Comparison of ENCODE assay signal across 8 mouse cellular contexts in the genomic region with DNA sequence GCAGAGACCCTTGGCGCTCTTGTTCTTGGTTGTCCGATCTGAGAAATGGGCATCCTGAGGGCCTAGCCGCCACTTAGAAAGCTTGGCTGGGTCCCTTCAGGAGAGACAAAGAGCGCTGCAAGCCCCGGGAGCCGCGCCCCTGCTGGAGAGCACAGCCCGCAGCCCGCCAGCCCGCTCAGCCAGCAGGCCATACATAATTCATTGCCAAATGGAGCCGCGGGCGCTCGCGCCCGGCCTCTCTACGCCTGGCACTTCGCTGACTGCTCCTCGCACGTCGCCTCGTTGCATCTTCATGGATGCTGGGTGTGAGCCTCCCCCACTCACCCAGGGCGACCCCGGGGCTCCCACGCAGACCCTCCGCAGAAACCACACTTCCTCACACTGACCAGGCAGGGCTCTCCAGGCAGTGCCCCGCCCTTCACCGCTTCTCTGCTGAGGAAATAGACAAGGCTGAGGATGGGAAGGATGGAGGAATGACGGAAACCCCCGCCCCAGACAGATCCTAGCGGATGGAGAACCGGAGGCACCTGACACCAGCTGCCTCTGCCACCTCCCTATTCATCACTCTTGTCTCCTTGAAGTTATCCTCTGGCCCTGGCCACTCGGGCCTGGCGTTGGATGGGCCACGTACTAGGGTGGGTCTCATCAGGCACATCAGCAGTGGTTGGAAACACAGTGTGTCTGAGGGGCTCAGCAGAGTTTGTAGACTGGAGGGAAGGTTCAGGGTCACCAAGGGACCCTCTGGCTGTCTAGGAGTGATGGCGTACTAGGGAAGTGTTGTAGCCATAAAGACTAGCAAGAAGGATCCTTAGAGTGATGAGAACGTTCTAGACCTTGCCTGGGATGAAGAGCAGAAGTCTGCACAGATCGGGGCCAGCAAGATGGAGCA.
DNase-seq lines count a peak whose midpoint lies in the region; ATAC-seq and TF ChIP-seq lines count a peak whose summit lies in the region.

No protein-coding gene starts in this region.

- no peak overlapping the region for H3K9ac ChIP-seq in embryonic facial prominence, embryonic 15.5 days
- peak overlapping the region; percentile 59 for H3K9ac ChIP-seq in intestine, embryonic 15.5 days
- H3K9ac ChIP-seq in stomach, postnatal 0 days (ENCODE audit: low read length), result peak overlapping the region; percentile 61

- DNase-seq in layer of hippocampus, adult 2 months (ENCODE audit: low spot score in 2 of 2), result no peak
- DNase-seq in layer of hippocampus, adult 8-10 months (ENCODE audit: low spot score in 2 of 2), result no peak
- peak; percentile 68 for DNase-seq in brain, adult 2 months (ENCODE audit: low read depth, low spot score)
- peak; percentile 73 for DNase-seq in lung, postnatal 10 days
- peak; percentile 61 for DNase-seq in stomach, postnatal 0 days (ENCODE audit: low spot score)
- DNase-seq in urinary bladder, postnatal 36 days (ENCODE audit: low spot score in 2 of 2), result no peak

- ATAC-seq in embryonic facial prominence, embryonic 15.5 days (ENCODE audit: insufficient number of reproducible peaks, low FRiP score, low TSS enrichment, low read depth), result no peak
- ATAC-seq in intestine, embryonic 15.5 days, result peak; percentile 63
- ATAC-seq in stomach, postnatal 0 days (ENCODE audit: low FRiP score, low TSS enrichment), result 0 out of 2 replicates have a peak, but pooled peaks have one; percentile 38

- H3K4me3 ChIP-seq in layer of hippocampus, adult 2 months, result peak overlapping the region; percentile 8; the same call in 1 of the 2 replicates
- H3K4me3 ChIP-seq in embryonic facial prominence, embryonic 15.5 days (replicated peaks), result peak overlapping the region; percentile 26
- H3K4me3 ChIP-seq in intestine, embryonic 15.5 days (replicated peaks), result peak overlapping the region; percentile 29
- peak overlapping the region; percentile 22 for H3K4me3 ChIP-seq in stomach, postnatal 0 days (ENCODE audit: low read depth, low read length)

- peak; percentile 64 for TF ChIP-seq CTCF in layer of hippocampus, adult 2 months (conservative IDR thresholded peaks at IDR 0.05)
- peak; percentile 59 for TF ChIP-seq CTCF in stomach, postnatal 0 days (IDR thresholded peaks at IDR 0.05; ENCODE audit: low read depth)

- peak overlapping the region; percentile 76 for H3K27ac ChIP-seq in layer of hippocampus, adult 2 months
- peak overlapping the region; percentile 44; the same call in 1 of the 2 replicates for H3K27ac ChIP-seq in embryonic facial prominence, embryonic 15.5 days (replicated peaks)
- peak overlapping the region; percentile 73 for H3K27ac ChIP-seq in intestine, embryonic 15.5 days
- H3K27ac ChIP-seq in stomach, postnatal 0 days (replicated peaks), result peak overlapping the region; percentile 35; the same call in 1 of the 2 replicates

- peaks cover 51% of the 10 kb centered on the region for H3K4me1 ChIP-seq in embryonic facial prominence, embryonic 15.5 days
- peaks cover 48% of the 10 kb centered on the region for H3K4me1 ChIP-seq in intestine, embryonic 15.5 days (replicated peaks)
- peaks cover 16% of the 10 kb centered on the region; the same call in 1 of the 2 replicates for H3K4me1 ChIP-seq in stomach, postnatal 0 days (replicated peaks; ENCODE audit: control insufficient read depth, insufficient read depth)

- H3K27me3 ChIP-seq in embryonic facial prominence, embryonic 15.5 days, result no peaks in the 10 kb centered on the region
- no peaks in the 10 kb centered on the region for H3K27me3 ChIP-seq in intestine, embryonic 15.5 days (replicated peaks)
- no peaks in the 10 kb centered on the region for H3K27me3 ChIP-seq in stomach, postnatal 0 days (ENCODE audit: control insufficient read depth, insufficient read depth, low read length)

- no peaks in the 10 kb centered on the region for H3K9me3 ChIP-seq in embryonic facial prominence, embryonic 15.5 days (replicated peaks)
- no peaks in the 10 kb centered on the region for H3K9me3 ChIP-seq in intestine, embryonic 15.5 days
- H3K9me3 ChIP-seq in stomach, postnatal 0 days (ENCODE audit: control insufficient read depth, low read length), result no peaks in the 10 kb centered on the region

- TF ChIP-seq EP300 in stomach, postnatal 0 days (optimal IDR thresholded peaks at IDR 0.05), result no peak

- H3K36me3 ChIP-seq in embryonic facial prominence, embryonic 15.5 days, result no peaks in the 10 kb centered on the region
- H3K36me3 ChIP-seq in intestine, embryonic 15.5 days, result no peaks in the 10 kb centered on the region
- H3K36me3 ChIP-seq in stomach, postnatal 0 days (ENCODE audit: control insufficient read depth, insufficient read depth, low read length), result no peaks in the 10 kb centered on the region

- WGBS in embryonic facial prominence, embryonic 15.5 days, result 19% methylated on average over 38 of the region's 38 CpGs
- WGBS in intestine, embryonic 15.5 days, result 13% methylated on average over 38 of the region's 38 CpGs
- WGBS in stomach, postnatal 0 days, result 17% methylated on average over 38 of the region's 38 CpGs

- H3K4me2 ChIP-seq in embryonic facial prominence, embryonic 15.5 days (replicated peaks), result peak overlapping the region; percentile 46
- peak overlapping the region; percentile 62 for H3K4me2 ChIP-seq in intestine, embryonic 15.5 days (replicated peaks)
- peak overlapping the region; percentile 52 for H3K4me2 ChIP-seq in stomach, postnatal 0 days (replicated peaks; ENCODE audit: low read depth)

Comparison
In these comparisons a context has a peak if more than half of its experiments do, and no peak if none do; other contexts are left out.
1. DNase-seq: peak in brain, adult 2 months (single experiment), lung, postnatal 10 days (single experiment) and stomach, postnatal 0 days (single experiment); none in layer of hippocampus, adult 2 months (0 of 2), layer of hippocampus, adult 8-10 months (0 of 2) and urinary bladder, postnatal 36 days (0 of 2).
2. Peak in every context shown above with its lines, with median percentiles within 50 percentile points of each other: H3K27ac ChIP-seq, H3K4me3 ChIP-seq and H3K4me2 ChIP-seq.